Mouse (Mus musculus) intestine, embryonic 16.5 days (tissue): ENCODE measurements at regions not wholly inside any gene's neighbourhood (a gene's known extent, or its start where the extent isn't known, plus 50 kb on each side); places are given as distances from the start of the nearest gene placed in this dataset.
A peak's percentile ranks its signal among the peaks of the same experiment; 100 is the strongest.

ENCODE experiments used
- ATAC-seq: fragments of 200-750 bp; cut with Nextera tagmentation; 2 replicates; pipeline ENCODE4 v1.8.0; 2017; ENCODE audit warnings: moderate TSS enrichment, moderate library complexity
- H3K27ac ChIP-seq: fragments of 300-500 bp; sonication (generic); 2 replicates; pipeline ENCODE4 v1.5.1; 2014; ENCODE audit warnings: mild to moderate bottlenecking, low read length
- H3K27me3 ChIP-seq: fragments of 300-500 bp; sonication (generic); replicated peaks from 2 replicates; pipeline ENCODE4 v1.6.1; 2014; ENCODE audit warnings: low read length, control low read depth, mixed read lengths; ENCODE audit not compliant: control insufficient read depth, insufficient read depth
- H3K36me3 ChIP-seq: fragments of 300-500 bp; sonication (generic); 2 replicates; pipeline ENCODE4 v1.6.1; 2014; ENCODE audit warnings: low read length, control low read depth; ENCODE audit not compliant: control insufficient read depth, insufficient read depth
- H3K4me1 ChIP-seq: fragments of 300-500 bp; sonication (generic); 2 replicates; pipeline ENCODE4 v1.6.1; 2014; ENCODE audit warnings: low read length, control low read depth, mixed read lengths; ENCODE audit not compliant: control insufficient read depth, insufficient read depth
- H3K4me2 ChIP-seq: fragments of 300-500 bp; sonication (generic); 2 replicates; pipeline ENCODE4 v1.6.1; 2014; ENCODE audit warnings: low read depth, low read length, control low read depth
- H3K4me3 ChIP-seq: fragments of 300-500 bp; sonication (generic); 2 replicates; pipeline ENCODE4 v1.5.1; 2014; ENCODE audit warnings: mild to moderate bottlenecking, low read length
- H3K9ac ChIP-seq: fragments of 300-500 bp; sonication (generic); 2 replicates; pipeline ENCODE4 v1.6.1; 2014; ENCODE audit warnings: low read depth, low read length
- H3K9me3 ChIP-seq: fragments of 300-500 bp; sonication (generic); 2 replicates; pipeline ENCODE4 v1.6.1; 2016; ENCODE audit warnings: low read length, control low read depth; ENCODE audit not compliant: control insufficient read depth
- WGBS: fragments of 180-500 bp; shearing (Covaris S2); extraction: QIAGEN DNeasy Blood & Tissue Kit; methylation state at CpG from one replicate; pipeline ENCODE4 v1.1.7; 2014; 5-methylcytosine and 5-hydroxymethylcytosine counted together

DNA sequence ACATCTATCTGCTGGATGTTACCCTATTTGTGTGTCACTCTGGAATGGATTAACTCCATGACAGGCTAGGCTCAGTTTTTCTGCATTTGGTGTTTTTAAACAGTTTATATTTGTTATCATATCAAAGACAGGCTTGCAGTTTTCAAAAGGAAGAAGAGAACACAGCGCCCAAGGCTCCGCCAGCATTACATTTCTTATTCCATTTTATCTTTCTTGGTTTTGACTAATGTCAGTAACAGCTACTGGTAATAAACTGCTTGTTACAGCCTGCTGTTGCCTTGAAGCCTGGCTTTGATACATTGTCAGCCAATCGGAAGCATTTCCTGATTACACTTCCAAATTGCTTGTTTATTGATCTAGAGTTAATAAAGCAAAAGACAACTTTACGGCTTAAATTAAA is 219.4 kb upstream of the Mdfic start:
- ATAC-seq, result no peak
- WGBS, result 61% methylated on average over 4 of the region's 4 CpGs
- no peaks in the 10 kb centered on the region for H3K36me3 ChIP-seq
- H3K27ac ChIP-seq, result no peak overlapping the region
- H3K4me2 ChIP-seq, result no peak overlapping the region
- no peaks in the 10 kb centered on the region for H3K9me3 ChIP-seq
- no peak overlapping the region for H3K4me3 ChIP-seq
- H3K9ac ChIP-seq, result no peak overlapping the region
- no peaks in the 10 kb centered on the region for H3K4me1 ChIP-seq
- H3K27me3 ChIP-seq, result no peaks in the 10 kb centered on the region

DNA sequence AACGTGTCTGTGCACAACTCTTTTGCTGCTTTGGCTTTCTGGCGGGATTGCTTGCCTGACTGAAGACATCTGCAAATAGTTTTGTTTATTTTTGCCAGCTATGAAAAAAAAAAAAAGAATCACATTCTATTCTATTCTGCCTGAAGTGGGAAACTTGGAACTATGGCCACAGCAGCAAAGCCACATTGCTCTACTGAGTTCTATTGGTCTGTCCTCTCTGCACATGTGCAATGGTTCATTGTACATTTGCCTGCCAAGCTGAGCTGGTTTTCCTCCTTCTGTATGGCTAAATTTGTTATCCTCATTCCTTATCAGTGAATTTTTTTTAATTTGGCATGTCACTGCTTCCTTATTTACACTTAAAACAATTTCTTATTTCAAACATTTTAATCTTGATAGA is 211.1 kb upstream of the Mdfic start:
- H3K27ac ChIP-seq, result no peak overlapping the region
- ATAC-seq, result no peak
- H3K36me3 ChIP-seq, result no peaks in the 10 kb centered on the region
- no peak overlapping the region for H3K4me2 ChIP-seq
- WGBS, result 44% methylated on average over 2 of the region's 2 CpGs
- no peaks in the 10 kb centered on the region for H3K4me1 ChIP-seq
- H3K4me3 ChIP-seq, result no peak overlapping the region
- no peaks in the 10 kb centered on the region for H3K27me3 ChIP-seq
- H3K9me3 ChIP-seq, result no peaks in the 10 kb centered on the region
- H3K9ac ChIP-seq, result no peak overlapping the region

DNA sequence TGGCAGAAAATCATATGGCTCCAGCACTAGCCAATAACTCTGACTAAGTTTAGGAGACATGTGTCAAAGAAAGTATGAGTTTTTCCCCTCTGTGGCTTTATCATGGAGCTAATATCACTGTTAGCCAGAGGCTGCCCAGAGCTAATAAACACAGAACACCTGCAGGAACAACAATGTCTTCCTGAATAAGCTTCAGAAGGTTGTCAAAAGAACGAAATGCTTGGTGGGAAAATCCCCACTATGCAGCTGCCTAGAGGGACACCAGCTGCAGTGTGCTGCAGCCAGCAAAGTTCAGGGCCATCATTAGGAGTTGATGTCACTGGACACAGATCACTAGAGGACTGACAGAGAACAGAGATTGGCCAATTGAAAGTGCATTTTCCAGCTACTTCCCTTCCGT is 183.2 kb upstream of the Mdfic start:
- Histone ChIP-seq H3K36me3 (no peaks in the 10 kb centered on the region), H3K27ac (no peak overlapping the region), H3K9me3 (no peaks in the 10 kb centered on the region), H3K9ac (no peak overlapping the region), H3K4me2 (no peak overlapping the region), H3K4me3 (no peak overlapping the region), H3K4me1 (no peaks in the 10 kb centered on the region), H3K27me3 (no peaks in the 10 kb centered on the region)
- ATAC-seq, result no peak
- WGBS, result 58% methylated on average over 2 of the region's 2 CpGs

DNA sequence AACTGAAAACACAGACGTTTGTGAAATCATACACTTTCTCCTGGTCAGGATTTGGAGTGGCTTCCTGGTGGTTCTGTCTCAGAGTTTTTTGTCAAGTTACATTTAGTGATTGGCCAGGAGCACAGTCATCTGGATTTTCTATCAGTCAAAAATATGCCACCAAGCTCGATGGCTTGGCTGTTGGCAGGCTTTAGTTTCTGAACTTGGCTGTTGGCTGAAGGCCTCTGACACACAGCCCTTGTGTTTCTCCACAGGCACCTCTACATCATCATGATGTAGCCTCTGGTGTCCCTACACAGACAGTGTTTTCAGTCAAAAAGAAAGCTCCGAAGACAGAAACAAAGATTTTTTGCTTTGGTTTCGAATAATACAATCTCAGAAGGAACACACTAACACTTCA is 178.5 kb upstream of the Mdfic start:
- WGBS, result 77% methylated on average over 4 of the region's 4 CpGs
- Histone ChIP-seq H3K36me3 (no peaks in the 10 kb centered on the region), H3K27me3 (no peaks in the 10 kb centered on the region), H3K4me1 (no peaks in the 10 kb centered on the region; the same call in 1 of the 2 replicates), H3K9me3 (no peaks in the 10 kb centered on the region), H3K4me2 (no peak overlapping the region), H3K9ac (no peak overlapping the region), H3K27ac (no peak overlapping the region), H3K4me3 (no peak overlapping the region)
- no peak for ATAC-seq

DNA sequence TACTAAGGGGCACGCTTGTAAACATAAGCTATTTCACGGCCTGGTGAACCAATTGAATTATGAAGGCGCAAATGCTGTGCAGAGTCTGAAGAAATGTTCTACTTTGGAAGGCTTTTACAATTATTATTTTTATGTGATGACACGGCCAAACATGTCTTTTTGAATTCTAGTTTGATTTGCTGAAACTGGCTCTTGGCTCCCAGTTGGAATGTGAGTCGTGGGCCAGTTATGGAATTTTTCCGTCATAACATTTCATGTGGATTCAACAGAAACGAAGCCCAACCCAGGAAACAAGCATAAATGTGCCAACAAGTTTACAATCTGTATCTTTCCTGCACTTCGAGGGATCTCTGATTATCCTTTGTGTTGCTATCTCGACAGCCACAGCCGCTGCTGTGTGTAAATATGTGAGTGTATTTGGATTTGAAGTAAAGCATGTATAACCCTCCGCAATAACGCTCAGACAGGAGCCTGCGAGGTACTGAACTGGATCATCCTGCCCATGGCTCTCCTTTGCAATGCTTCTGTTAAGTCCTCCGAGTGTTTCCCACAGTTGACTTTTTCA is 176.9 kb upstream of the Mdfic start:
- H3K4me2 ChIP-seq, result no peak overlapping the region
- 0 out of 2 replicates have a peak overlapping the region, but pooled peaks have one; percentile 39 for H3K27ac ChIP-seq
- no peaks in the 10 kb centered on the region for H3K9me3 ChIP-seq
- no peaks in the 10 kb centered on the region; the same call in 1 of the 2 replicates for H3K4me1 ChIP-seq
- H3K9ac ChIP-seq, result no peak overlapping the region
- 58% methylated on average over 14 of the region's 14 CpGs for WGBS
- ATAC-seq, result no peak
- no peak overlapping the region for H3K4me3 ChIP-seq
- no peaks in the 10 kb centered on the region for H3K36me3 ChIP-seq
- no peaks in the 10 kb centered on the region for H3K27me3 ChIP-seq

DNA sequence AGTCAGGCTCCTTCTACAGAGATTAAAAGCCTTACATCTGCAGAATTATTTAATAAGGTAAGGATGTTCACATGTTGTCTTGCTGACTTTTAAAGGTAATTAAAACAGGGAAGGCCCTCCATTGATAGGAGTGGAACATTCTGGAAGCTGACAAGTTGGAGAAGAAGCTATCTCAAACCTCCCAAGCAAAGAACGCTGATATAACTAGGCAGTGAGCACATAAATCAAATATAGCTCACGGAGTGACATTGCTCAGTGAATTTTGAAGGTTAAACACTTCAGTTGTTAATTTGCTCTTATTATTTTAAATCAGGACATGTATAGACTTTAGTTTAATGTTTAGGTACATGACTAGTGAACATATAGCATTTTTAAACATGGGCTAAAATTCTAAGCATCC is 171.6 kb upstream of the Mdfic start:
- ATAC-seq, result no peak
- WGBS, result 71% methylated on average over 2 of the region's 2 CpGs
- Histone ChIP-seq H3K4me3 (no peak overlapping the region), H3K4me2 (no peak overlapping the region), H3K9ac (no peak overlapping the region), H3K27ac (no peak overlapping the region), H3K36me3 (no peaks in the 10 kb centered on the region), H3K4me1 (no peaks in the 10 kb centered on the region), H3K9me3 (no peaks in the 10 kb centered on the region), H3K27me3 (no peaks in the 10 kb centered on the region)

DNA sequence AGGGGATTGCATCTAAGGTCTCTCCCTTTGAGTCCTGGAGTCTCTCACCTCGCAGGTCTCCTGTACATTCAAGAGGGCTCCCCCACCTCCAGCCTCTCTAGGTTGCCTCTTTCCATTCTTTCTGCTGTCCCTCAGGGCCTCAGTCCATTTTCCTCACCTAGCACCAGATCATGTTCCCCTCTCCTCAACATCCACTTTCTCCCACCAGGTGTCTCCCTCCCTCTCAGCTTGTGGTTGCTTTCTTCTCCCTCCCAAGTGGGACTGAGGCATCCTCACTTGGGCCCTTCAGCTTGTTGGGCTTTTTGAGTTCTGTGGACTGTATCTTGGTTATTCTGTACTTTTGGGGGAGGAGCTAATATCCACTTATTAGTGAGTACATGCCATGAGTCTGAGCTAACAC is 127.7 kb upstream of the Mdfic start:
- 55% methylated on average over 1 of the region's 1 CpGs for WGBS
- Histone ChIP-seq H3K36me3 (no peaks in the 10 kb centered on the region), H3K27me3 (no peaks in the 10 kb centered on the region), H3K4me1 (no peaks in the 10 kb centered on the region), H3K27ac (no peak overlapping the region), H3K9me3 (no peaks in the 10 kb centered on the region), H3K4me2 (no peak overlapping the region), H3K9ac (no peak overlapping the region), H3K4me3 (no peak overlapping the region)
- ATAC-seq, result no peak

DNA sequence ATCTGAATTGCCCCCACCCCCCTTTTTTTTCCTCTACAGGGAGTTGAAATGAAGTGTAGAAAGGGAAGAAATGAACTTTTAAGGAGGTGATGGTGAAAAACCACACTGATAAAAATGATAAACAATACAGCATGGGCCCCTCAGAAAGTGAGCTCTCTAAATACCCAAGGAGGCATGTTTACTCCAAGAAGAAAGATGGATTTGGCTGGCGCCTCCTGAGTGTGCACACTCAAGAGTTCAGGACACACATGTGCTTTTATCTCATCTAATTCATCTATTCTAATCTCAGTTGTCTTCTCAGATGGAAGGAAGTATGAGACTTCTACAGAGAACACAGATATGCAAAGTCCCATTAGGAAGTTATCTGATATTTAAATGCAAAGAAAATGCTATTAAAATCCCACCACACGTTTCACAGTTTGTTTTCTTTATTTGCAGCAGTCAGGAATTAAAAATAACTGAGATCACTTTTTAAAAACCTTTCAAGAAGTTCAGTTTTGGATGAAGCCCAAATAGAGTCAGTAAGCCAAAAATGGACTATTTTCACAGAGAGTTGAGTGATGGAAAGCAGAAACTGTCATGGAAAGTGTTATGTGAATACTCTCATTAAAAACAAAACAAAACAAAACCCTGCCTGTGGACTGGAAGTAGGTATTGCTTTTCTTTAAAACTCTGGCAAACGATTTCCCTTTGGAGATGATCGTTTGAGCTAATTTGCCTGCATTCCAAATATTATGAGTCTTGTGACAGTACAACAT is 123.1 kb upstream of the Mdfic start:
- H3K27me3 ChIP-seq, result no peaks in the 10 kb centered on the region
- no peaks in the 10 kb centered on the region for H3K9me3 ChIP-seq
- no peak overlapping the region for H3K27ac ChIP-seq
- 35% methylated on average over 4 of the region's 4 CpGs for WGBS
- no peaks in the 10 kb centered on the region for H3K4me1 ChIP-seq
- no peak overlapping the region for H3K4me3 ChIP-seq
- ATAC-seq, result no peak
- H3K4me2 ChIP-seq, result no peak overlapping the region
- H3K9ac ChIP-seq, result no peak overlapping the region
- no peaks in the 10 kb centered on the region for H3K36me3 ChIP-seq

DNA sequence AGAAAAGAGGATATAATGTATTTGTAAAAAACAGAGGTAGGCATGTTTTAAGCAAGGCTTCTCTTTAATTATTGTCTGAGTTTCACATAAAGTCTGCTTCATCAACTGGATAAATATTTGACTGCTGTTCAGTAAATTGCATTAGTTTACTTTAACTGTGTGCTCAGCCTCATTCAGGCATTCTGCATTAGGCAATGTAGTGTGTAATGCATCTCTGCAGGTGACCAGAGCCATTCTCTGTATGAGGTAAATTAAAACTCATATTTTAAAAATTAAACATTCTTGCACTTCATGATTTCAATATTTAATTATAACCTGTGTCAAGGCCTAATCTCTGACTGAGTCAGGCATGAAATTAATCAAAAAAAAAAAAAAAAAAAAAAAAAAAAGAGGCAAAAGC is 110.3 kb upstream of the Mdfic start:
- no peak overlapping the region for H3K4me2 ChIP-seq
- H3K27ac ChIP-seq, result no peak overlapping the region
- H3K36me3 ChIP-seq, result no peaks in the 10 kb centered on the region
- H3K9ac ChIP-seq, result no peak overlapping the region
- no peaks in the 10 kb centered on the region for H3K4me1 ChIP-seq
- H3K4me3 ChIP-seq, result no peak overlapping the region
- H3K9me3 ChIP-seq, result no peaks in the 10 kb centered on the region
- no peaks in the 10 kb centered on the region for H3K27me3 ChIP-seq
- ATAC-seq, result no peak
